Mouse (Mus musculus) neural tube, embryonic 10.5 days (tissue): ENCODE results near the gene Axin2.
A peak's percentile ranks its signal among the peaks of the same experiment; 100 is the strongest.

ENCODE experiments used
- DNase-seq: peaks from one replicate; pipeline ENCODE4 v3.0.0-alpha.2; 2017; ENCODE audit warnings: low spot score; ENCODE audit errors: extremely low spot score

Axin2 gene

DNA sequence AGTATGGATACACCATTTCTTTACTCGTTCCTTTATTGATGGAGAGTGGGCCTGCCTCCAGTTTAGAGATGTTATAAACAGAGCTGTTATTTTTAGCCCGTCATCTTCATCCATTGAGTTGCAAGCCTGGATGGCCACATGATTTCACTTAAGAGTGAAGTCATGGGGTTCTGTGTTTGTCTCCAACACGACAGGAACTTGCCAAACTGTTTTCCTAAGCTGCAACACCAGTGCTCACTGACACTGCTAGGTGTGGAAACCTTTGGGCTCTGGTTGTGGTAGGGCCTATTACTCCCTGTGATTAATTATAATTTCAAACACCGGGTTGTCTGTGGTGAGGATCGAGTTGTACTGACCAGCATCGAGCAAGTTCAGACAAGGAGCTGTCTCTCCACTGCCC is 45.6 kb downstream of the Axin2 start:
- DNase-seq = no peak

- no peak for DNase-seq
Measured at GRCm38 (mm10) chr11:108973459-108973858, 53.3 kb downstream of the Axin2 start.

- no peak for DNase-seq
Measured at GRCm38 (mm10) chr11:108973866-108974265, 53.7 kb downstream of the Axin2 start.

DNA sequence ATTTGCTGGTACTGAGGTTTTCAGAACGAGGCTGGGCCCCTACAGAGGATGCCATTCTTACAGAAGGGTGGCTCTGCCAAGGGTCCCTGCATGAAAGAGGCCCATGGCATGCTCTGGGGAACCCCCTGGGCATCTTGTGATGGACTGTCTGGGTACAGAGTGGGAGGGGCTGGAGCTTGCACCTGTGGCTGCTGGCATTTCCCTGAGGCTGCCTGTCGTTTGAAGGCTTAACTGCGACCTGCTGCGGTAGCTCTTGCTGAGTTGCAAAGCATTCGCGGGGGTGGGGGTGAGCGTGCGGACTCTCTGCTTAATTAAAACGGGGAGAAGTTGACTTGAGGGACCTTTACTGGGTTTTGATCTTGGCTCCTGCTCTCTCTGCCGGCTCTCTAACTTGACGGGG is 55.4 kb downstream of the Axin2 start:
- no peak for DNase-seq

GRCm38 (mm10) chr11:108980530-108980929 is 60.4 kb downstream of the Axin2 start:
- no peak for DNase-seq

- DNase-seq = no peak
Measured at GRCm38 (mm10) chr11:108981012-108981411, 60.9 kb downstream of the Axin2 start.

DNA sequence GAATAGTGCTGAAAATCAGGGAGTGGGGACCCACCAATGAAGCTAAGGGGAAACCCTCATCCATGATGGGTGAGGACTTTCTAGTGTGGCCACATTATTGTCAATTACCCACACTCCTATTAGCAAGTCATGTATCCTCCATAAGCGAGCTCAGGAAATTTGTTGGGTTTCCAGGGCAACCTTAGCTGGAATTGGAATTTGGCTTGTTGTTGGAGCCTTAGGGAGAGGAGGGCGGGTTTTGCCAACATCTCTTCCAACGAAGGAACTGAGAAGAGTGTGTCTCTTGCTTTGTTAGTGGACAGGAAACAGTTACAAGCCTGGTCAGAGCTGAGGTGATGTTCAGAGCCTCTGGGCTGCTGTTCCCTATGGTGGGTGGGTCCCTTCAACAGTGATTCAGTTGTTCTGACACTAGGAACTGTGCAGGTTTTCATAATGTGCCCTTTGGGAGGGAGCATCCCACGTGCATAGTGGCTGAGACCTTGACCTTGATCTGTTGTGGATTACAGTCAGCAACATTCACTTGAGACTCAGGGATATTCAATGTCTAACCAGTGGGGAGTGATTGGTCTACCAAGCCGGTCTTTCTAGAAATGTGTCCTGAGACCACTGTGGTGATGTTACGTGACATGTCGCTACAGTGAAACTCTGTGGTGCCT is 63.4 kb downstream of the Axin2 start:
- no peak for DNase-seq

- no peak for DNase-seq
Measured at GRCm38 (mm10) chr11:108984711-108985419, 64.7 kb downstream of the Axin2 start.

- no peak for DNase-seq
Measured at GRCm38 (mm10) chr11:108985836-108986235, 65.7 kb downstream of the Axin2 start.

DNA sequence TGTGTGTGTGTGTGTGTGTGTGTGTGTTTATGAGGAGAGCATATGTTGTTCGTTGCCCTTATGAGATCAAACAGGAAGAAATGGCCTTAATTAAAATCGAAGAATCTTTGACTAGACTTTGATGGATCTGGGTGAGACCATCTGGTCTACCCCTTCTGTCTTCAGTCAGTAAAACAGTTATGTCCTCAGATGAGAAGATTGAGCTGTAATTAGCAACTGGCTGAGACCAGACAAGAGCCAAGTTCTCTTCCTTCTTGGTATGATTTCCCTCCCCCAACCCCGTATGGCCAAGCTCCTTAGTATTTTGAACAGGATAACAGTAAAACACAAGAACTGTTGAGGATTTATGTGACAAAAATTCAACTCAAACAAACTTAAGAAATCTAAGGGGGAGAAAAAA is 67.1 kb downstream of the Axin2 start:
- DNase-seq = no peak

DNA sequence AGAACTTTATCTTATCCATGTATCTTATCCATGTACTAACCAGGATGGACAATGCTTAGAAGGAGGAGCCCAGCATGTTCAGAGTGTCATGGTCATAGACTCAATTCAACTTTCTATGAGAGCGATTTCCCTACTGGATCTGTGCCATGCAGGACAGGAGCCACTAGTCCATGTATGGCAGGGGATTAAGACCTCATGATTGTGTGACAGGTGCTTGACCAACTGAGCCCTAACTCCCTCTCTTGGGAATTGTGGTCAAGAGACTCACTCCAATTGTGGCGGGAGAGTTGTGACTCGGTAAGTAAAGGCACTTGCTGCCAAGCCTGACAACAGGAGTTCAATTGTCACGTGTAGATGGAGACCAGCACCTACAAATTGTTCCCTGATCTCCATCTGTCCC is 67.6 kb downstream of the Axin2 start:
- DNase-seq = no peak

DNA sequence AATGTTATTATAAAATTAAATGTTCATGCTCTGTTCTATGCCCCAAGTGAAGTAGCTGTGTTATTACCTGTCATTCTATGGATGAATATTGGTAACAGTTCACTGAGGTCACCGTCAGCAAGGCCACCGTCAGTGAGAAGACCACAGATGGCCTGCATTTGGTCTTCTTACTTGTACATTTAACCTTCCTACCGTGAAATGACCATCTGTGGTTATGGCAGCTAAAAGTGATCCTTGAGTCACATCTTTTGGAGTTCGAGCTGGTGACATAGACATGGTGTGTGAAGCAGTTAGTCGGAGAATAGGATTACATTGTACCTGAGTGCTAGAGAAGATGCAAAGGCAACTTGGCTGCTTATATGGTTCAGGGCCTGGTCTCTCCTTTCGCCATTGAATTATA is 68.1 kb downstream of the Axin2 start:
- no peak for DNase-seq

DNA sequence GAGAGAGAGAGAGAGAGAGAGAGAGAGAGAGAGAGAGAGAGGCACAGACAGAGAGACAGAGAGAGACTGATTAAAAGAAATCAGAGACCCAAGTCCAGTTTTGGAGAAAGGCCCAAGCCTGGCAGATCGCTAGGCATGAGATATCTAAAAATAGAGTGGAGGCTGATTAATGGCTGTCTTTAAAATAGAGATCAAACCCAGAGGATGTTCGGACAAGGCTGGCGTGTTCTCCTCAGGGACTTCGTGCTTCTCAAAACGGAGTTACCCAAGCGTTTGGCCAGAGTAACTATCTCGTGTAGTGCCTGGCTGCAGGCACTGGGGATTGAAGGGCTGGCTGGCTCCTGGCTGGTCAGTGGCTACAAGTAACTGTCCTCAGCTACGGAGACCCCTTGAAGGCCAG is 69.8 kb downstream of the Axin2 start:
- no peak for DNase-seq

DNA sequence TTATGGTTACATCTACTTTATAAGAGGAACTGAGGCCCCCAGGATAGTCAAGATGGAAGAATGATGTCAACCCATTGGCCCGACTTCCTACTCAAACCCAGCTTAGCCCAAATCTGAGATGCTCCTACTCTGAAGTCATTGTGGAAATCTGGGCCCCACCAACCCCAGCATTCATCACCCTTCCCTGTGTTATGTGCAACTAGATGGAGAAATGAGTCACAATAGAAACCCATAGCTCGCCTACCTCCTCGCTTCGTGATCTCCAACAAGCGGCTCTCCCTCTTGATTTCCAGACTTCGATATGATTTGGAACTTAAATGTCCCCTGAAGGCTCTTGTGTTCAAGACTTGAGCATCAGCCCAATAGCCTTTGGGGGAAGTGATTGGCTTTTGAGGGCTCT is 73.3 kb downstream of the Axin2 start:
- DNase-seq = no peak

GRCm38 (mm10) chr11:108995196-108995989 is 75.2 kb downstream of the Axin2 start:
- peak; percentile 71 for DNase-seq

GRCm38 (mm10) chr11:108995990-108996533 is 75.9 kb downstream of the Axin2 start:
- no peak for DNase-seq

- no peak for DNase-seq
Measured at GRCm38 (mm10) chr11:108997816-108998215, 77.7 kb downstream of the Axin2 start.
